In genomic region chr10:94943846-94944690, GRCm38 (mm10) we compare ENCODE assay signal across 7 mouse cellular contexts. TPM values are rescaled to one million over a fixed set of nuclear protein-coding genes. Genes with fewer than 3 reads are reported as not detected.
DNase-seq lines count a peak whose midpoint lies in the region; ATAC-seq and TF ChIP-seq lines count a peak whose summit lies in the region.

No protein-coding gene starts in this region.

- peak; percentile 58; the same call in 1 of the 2 replicates for TF ChIP-seq CTCF in spleen, adult 2 months (IDR thresholded peaks at IDR 0.05; ENCODE audit: extremely low read depth, insufficient read depth, insufficient read length, insufficient replicate concordance)

- under 1% methylated on average over 81 of the region's 110 CpGs for WGBS in limb, embryonic 13.5 days
- WGBS in midbrain, embryonic 14.5 days, result under 1% methylated on average over 106 of the region's 110 CpGs
- WGBS in spleen, adult 2 months, result under 1% methylated on average over 107 of the region's 110 CpGs

- H3K27ac ChIP-seq in limb, embryonic 13.5 days, result no peak overlapping the region
- H3K27ac ChIP-seq in midbrain, embryonic 14.5 days (replicated peaks; ENCODE audit: low read depth, low read length), result peak overlapping the region; percentile 96
- peak overlapping the region; percentile 62 for H3K27ac ChIP-seq in spleen, adult 2 months (ENCODE audit: insufficient read depth, low read length)

- peak; percentile 64 for DNase-seq in ZHBTc4 (ENCODE audit: low read depth, low spot score)
- DNase-seq in cerebellum, postnatal 36 days, result peak; percentile 49
- DNase-seq in gastrocnemius, postnatal 10 days, result peak; percentile 63
- DNase-seq in induced T-regulatory cell, adult 2 months (ENCODE audit: low read depth), result peak; percentile 72
- DNase-seq in midbrain, embryonic 14.5 days, result peak; percentile 82
- peak in 1 of 2 experiments; percentile 71 for DNase-seq in spleen, adult 2 months (ENCODE audit: low read depth in 1 of 2, low spot score in 2 of 2)

- TF ChIP-seq POLR2A in spleen, adult 2 months (IDR thresholded peaks at IDR 0.05; ENCODE audit: low read depth, low read length), result no peak

- peaks cover 35% of the 10 kb centered on the region for H3K4me1 ChIP-seq in limb, embryonic 13.5 days
- H3K4me1 ChIP-seq in midbrain, embryonic 14.5 days (ENCODE audit: control insufficient read depth, insufficient read depth, low read length), result peaks cover 28% of the 10 kb centered on the region
- peaks cover 13% of the 10 kb centered on the region; the same call in 1 of the 2 replicates for H3K4me1 ChIP-seq in spleen, adult 2 months (ENCODE audit: control insufficient read depth, insufficient read depth, insufficient read length)

- peak overlapping the region; percentile 76 for H3K4me3 ChIP-seq in limb, embryonic 13.5 days
- H3K4me3 ChIP-seq in midbrain, embryonic 14.5 days (replicated peaks; ENCODE audit: low read depth, low read length), result peak overlapping the region; percentile 76
- peak overlapping the region; percentile 88 for H3K4me3 ChIP-seq in spleen, adult 2 months (ENCODE audit: extremely low read depth, insufficient read depth, insufficient read length)

- ATAC-seq in limb, embryonic 13.5 days (ENCODE audit: low FRiP score, low read depth), result peak; percentile 51
- peak; percentile 46 for ATAC-seq in midbrain, embryonic 14.5 days (ENCODE audit: low FRiP score, low TSS enrichment)

- H3K36me3 ChIP-seq in limb, embryonic 13.5 days, result no peaks in the 10 kb centered on the region
- H3K36me3 ChIP-seq in midbrain, embryonic 14.5 days (ENCODE audit: control insufficient read depth, insufficient read depth, low read length), result no peaks in the 10 kb centered on the region
- H3K36me3 ChIP-seq in spleen, adult 2 months (ENCODE audit: control insufficient read depth, insufficient read depth, low read length), result no peaks in the 10 kb centered on the region

- peak overlapping the region; percentile 99 for H3K4me2 ChIP-seq in limb, embryonic 13.5 days (replicated peaks)
- H3K4me2 ChIP-seq in midbrain, embryonic 14.5 days (ENCODE audit: low read length), result peak overlapping the region; percentile 76

- H3K27me3 ChIP-seq in limb, embryonic 13.5 days, result peaks cover 65% of the 10 kb centered on the region
- no peaks in the 10 kb centered on the region for H3K27me3 ChIP-seq in midbrain, embryonic 14.5 days (ENCODE audit: control insufficient read depth, insufficient read depth, low read length)
- H3K27me3 ChIP-seq in spleen, adult 2 months (ENCODE audit: control insufficient read depth, insufficient read depth, low read length), result peaks cover 5% of the 10 kb centered on the region

- no peaks in the 10 kb centered on the region for H3K9me3 ChIP-seq in limb, embryonic 13.5 days
- no peaks in the 10 kb centered on the region for H3K9me3 ChIP-seq in midbrain, embryonic 14.5 days (ENCODE audit: control insufficient read depth, low read length)

- H3K9ac ChIP-seq in limb, embryonic 13.5 days, result peak overlapping the region; percentile 84
- H3K9ac ChIP-seq in midbrain, embryonic 14.5 days (replicated peaks; ENCODE audit: low read length), result peak overlapping the region; percentile 93

RNA-seq across cellular contexts. Expression of gene Plxnc1, which starts 0.6 kb away (rescaled TPM):
- 1 to 10 TPM; 2.9 to 3.9 TPM for total RNA-seq in gastrocnemius, postnatal 10 days (2021)
- polyA plus RNA-seq in limb, embryonic 13.5 days (2015; fragmentation: Nextera tagmentation; extraction: Ambion mirVana), result 2.0 and 2.7 TPM in 2 replicates
- polyA plus RNA-seq in midbrain, embryonic 14.5 days (2014; fragmentation: Nextera tagmentation; extraction: Ambion mirVana), result 23.0 and 23.4 TPM in 2 replicates
- 15.8 and 18.6 TPM in 2 replicates for polyA plus RNA-seq in spleen, adult 2 months (2012; rRNA removed)
